Mouse (Mus musculus) midbrain, postnatal 0 days (tissue): Measurements from ENCODE around the gene Ckm. TPM values are rescaled to one million over a fixed set of nuclear protein-coding genes. Genes with fewer than 3 reads are reported as not detected.

Experiments used
- ATAC-seq: fragments of 200-750 bp; cut with Nextera tagmentation; 2 replicates; pipeline ENCODE4 v1.8.0; 2017; ENCODE audit warnings: moderate number of reproducible peaks, mild to moderate bottlenecking, moderate TSS enrichment, moderate library complexity; ENCODE audit not compliant: low FRiP score
- DNase-seq: peaks from one replicate; pipeline ENCODE4 v3.0.0-alpha.2; 2015; ENCODE audit warnings: low spot score
- H3K27ac ChIP-seq: fragments of 300-500 bp; sonication (generic); 2 replicates; pipeline ENCODE4 v1.5.1; 2014; ENCODE audit warnings: low read depth, mild to moderate bottlenecking, low read length, mixed read lengths
- H3K27me3 ChIP-seq: fragments of 300-500 bp; sonication (generic); 2 replicates; pipeline ENCODE4 v1.6.1; 2014; ENCODE audit warnings: low read length, control low read depth, mixed read lengths; ENCODE audit not compliant: insufficient read depth
- H3K36me3 ChIP-seq: fragments of 300-500 bp; sonication (generic); 2 replicates; pipeline ENCODE4 v1.6.1; 2014; ENCODE audit warnings: low read length, control low read depth, mixed read lengths; ENCODE audit not compliant: insufficient read depth
- H3K4me1 ChIP-seq: fragments of 300-500 bp; sonication (generic); 2 replicates; pipeline ENCODE4 v1.6.1; 2014; ENCODE audit warnings: mild to moderate bottlenecking, control low read depth, antibody characterized with exemption, low read length, mixed read lengths; ENCODE audit not compliant: insufficient read depth
- H3K4me2 ChIP-seq: fragments of 300-500 bp; sonication (generic); 2 replicates; pipeline ENCODE4 v1.6.1; 2014; ENCODE audit warnings: low read depth, mild to moderate bottlenecking, low read length, mixed read lengths; ENCODE audit not compliant: poor library complexity, severe bottlenecking
- H3K4me3 ChIP-seq: fragments of 300-500 bp; sonication (generic); 2 replicates; pipeline ENCODE4 v1.5.1; 2014; ENCODE audit warnings: low read depth, mild to moderate bottlenecking, low read length, moderate library complexity
- H3K9ac ChIP-seq: fragments of 300-500 bp; sonication (generic); replicated peaks from 2 replicates; pipeline ENCODE4 v1.6.1; 2014; ENCODE audit warnings: mild to moderate bottlenecking, low read length, moderate library complexity, mixed read lengths; ENCODE audit not compliant: poor library complexity, severe bottlenecking
- H3K9me3 ChIP-seq: fragments of 300-500 bp; sonication (generic); 2 replicates; pipeline ENCODE4 v1.6.1; 2016; ENCODE audit warnings: low read length, control low read depth
- CTCF ChIP-seq: IDR thresholded peaks from 2 replicates; pipeline ENCODE4 v1.5.1; 2016; ENCODE audit warnings: antibody characterized with exemption, mild to moderate bottlenecking
- WGBS: fragments of 180-500 bp; shearing (Covaris S2); extraction: QIAGEN DNeasy Blood & Tissue Kit; methylation state at CpG from one replicate; pipeline ENCODE4 v1.1.7; 2014; 5-methylcytosine and 5-hydroxymethylcytosine counted together
- polyA plus RNA-seq: library from polyadenylated mRNA; unstranded; fragments of >200 nt; fragmentation: Nextera tagmentation; extraction: Ambion mirVana; gene quantifications from 2 replicates; pipeline ENCODE4 v1.2.1, GENCODE M21; 2015
- total RNA-seq: library from RNA; depleted of rRNA; stranded (reverse); fragments of >200 nt; gene quantifications from 2 replicates; pipeline ENCODE4 v1.2.3, GENCODE M21; 2014

Ckm gene
- total and polyA plus RNA-seq, 2 experiments from 2014 or later, result 0.25 to 8.2 TPM

- peak within 1 kb of the TSS; percentile 96 for H3K4me2 ChIP-seq
- ATAC-seq (peak; percentile 81), DNase-seq (peak; percentile 88)
- H3K27ac ChIP-seq, result 0 out of 2 replicates have a peak within 1 kb of the TSS, but pooled peaks have one; percentile 8
- no peaks in the 10 kb centered on the region for H3K27me3 ChIP-seq
- peaks cover 13% of the 10 kb centered on the region for H3K36me3 ChIP-seq
- no peaks in the 10 kb centered on the region for H3K4me1 ChIP-seq
- H3K4me3 ChIP-seq, result peak within 1 kb of the TSS; percentile 63
- 0 out of 2 replicates have a peak, but pooled peaks have one; percentile 2 for TF ChIP-seq CTCF
- H3K9me3 ChIP-seq, result no peaks in the 10 kb centered on the region
- under 1% methylated on average over 29 of the region's 31 CpGs for WGBS
- peak within 1 kb of the TSS; percentile 75 for H3K9ac ChIP-seq
Observed at GRCm38 (mm10) chr7:19359299-19359891, 45.2 kb upstream of the Ckm start, which contains the start of the genes Cd3eap and Ppp1r13l. Gene Cd3eap, minus strand, starts transcription at chr7:19359483. Gene Ppp1r13l, plus strand, starts transcription at chr7:19359749.

DNA sequence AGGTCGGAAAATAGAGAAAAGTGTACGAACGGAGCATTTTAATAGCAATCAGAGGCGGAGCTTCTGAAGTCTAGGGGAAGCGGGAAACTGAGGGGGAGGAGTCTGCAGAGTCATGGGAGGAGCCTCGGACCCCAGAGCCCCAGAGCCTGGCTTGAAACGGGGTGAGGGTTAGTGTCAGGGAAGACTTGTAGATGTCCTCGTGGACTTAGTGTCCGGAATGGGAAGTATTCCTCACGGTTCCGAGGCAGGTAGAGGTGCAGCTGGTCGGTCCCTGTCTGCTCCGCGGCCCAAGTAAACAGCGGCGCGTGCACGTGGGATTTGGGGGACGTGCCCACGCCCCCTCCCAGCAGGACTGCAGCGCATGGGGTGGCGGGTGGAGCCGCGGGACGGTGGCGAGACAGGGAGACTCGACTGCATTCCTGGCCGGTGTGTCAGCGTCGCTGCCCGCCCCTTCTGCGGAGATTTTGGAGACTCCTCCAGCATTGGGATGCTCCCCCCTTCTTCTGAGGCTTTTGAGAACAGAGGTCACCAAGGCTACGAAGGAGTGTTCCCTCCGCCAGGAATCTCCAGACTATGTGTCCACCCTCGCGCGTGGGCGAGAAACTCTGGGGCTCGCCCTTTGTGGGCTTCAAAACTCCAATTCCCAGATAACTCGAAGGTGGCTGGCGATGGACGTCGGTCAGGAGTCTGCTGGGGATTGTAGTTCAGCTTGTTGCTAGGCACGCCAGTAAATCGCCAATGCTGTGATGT lies 44.5 kb upstream of the Ckm start:
- no peak for TF ChIP-seq CTCF
- DNase-seq, result peak; percentile 82
- Histone ChIP-seq H3K27ac (0 out of 2 replicates have a peak overlapping the region, but pooled peaks have one; percentile 8), H3K4me3 (peak overlapping the region; percentile 63), H3K4me1 (no peaks in the 10 kb centered on the region), H3K4me2 (peak overlapping the region; percentile 96), H3K27me3 (no peaks in the 10 kb centered on the region), H3K9me3 (no peaks in the 10 kb centered on the region), H3K36me3 (peaks cover 7% of the 10 kb centered on the region), H3K9ac (peak overlapping the region; percentile 75; the same call in 1 of the 2 replicates)
- WGBS, result under 1% methylated on average over 42 of the region's 45 CpGs
- peak; percentile 55 for ATAC-seq

GRCm38 (mm10) chr7:19360944-19361343 lies 43.6 kb upstream of the Ckm start:
- Histone ChIP-seq H3K4me1 (no peaks in the 10 kb centered on the region), H3K27me3 (no peaks in the 10 kb centered on the region), H3K36me3 (peaks cover 3% of the 10 kb centered on the region; the same call in 1 of the 2 replicates), H3K4me2 (peak overlapping the region; percentile 96), H3K9ac (peak overlapping the region; percentile 9; the same call in 1 of the 2 replicates), H3K9me3 (no peaks in the 10 kb centered on the region), H3K4me3 (peak overlapping the region; percentile 63), H3K27ac (no peak overlapping the region)
- under 1% methylated on average over 27 of the region's 27 CpGs for WGBS
- TF ChIP-seq CTCF, result no peak
- DNase-seq (peak; percentile 89), ATAC-seq (peak; percentile 36; the same call in 1 of the 2 replicates)

- 11% methylated on average over 16 of the region's 16 CpGs for whole genome bisulfite sequencing
- H3K9ac ChIP-seq, result no peak overlapping the region
Observed at GRCm38 (mm10) chr7:19361720-19362119, 42.9 kb upstream of the Ckm start.

DNA sequence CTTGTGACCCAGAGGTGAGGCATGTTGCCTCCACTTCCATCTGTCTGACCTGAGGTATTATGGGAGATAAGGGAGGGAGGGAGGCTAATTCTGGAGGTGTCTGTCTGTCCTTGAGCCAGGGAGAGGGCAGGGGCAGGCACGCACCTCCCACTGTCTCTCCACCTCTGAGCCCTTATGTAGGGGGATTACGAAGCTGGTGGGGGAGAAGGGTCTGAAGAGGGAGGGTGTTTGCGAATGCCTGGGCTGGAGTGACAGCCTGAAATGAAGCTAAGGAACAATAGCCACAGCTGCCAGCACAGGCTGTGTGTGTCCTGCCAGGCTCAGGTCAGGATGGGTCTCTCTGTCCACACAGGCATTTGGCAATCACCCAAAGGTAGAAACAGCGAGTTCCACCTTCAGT lies 42.3 kb upstream of the Ckm start:
- no peaks in the 10 kb centered on the region for H3K4me1 ChIP-seq
- ATAC-seq, result no peak
- no peak overlapping the region for H3K4me3 ChIP-seq
- H3K9ac ChIP-seq, result 0 out of 2 replicates have a peak overlapping the region, but pooled peaks have one; percentile 13
- peak overlapping the region; percentile 96; the same call in 1 of the 2 replicates for H3K4me2 ChIP-seq
- DNase-seq, result no peak
- TF ChIP-seq CTCF, result no peak
- WGBS, result 13% methylated on average over 4 of the region's 4 CpGs
- H3K9me3 ChIP-seq, result no peaks in the 10 kb centered on the region
- no peak overlapping the region for H3K27ac ChIP-seq
- no peaks in the 10 kb centered on the region for H3K36me3 ChIP-seq
- no peaks in the 10 kb centered on the region for H3K27me3 ChIP-seq

More at GRCm38 (mm10) chr7:19361720-19362119, 42.9 kb upstream of the Ckm start:
- peak; percentile 68 for TF ChIP-seq CTCF
- ATAC-seq (no peak), DNase-seq (no peak)
- Histone ChIP-seq H3K4me1 (no peaks in the 10 kb centered on the region), H3K4me2 (peak overlapping the region; percentile 96), H3K27ac (no peak overlapping the region), H3K36me3 (no peaks in the 10 kb centered on the region), H3K27me3 (no peaks in the 10 kb centered on the region), H3K4me3 (peak overlapping the region; percentile 63), H3K9me3 (no peaks in the 10 kb centered on the region)

DNA sequence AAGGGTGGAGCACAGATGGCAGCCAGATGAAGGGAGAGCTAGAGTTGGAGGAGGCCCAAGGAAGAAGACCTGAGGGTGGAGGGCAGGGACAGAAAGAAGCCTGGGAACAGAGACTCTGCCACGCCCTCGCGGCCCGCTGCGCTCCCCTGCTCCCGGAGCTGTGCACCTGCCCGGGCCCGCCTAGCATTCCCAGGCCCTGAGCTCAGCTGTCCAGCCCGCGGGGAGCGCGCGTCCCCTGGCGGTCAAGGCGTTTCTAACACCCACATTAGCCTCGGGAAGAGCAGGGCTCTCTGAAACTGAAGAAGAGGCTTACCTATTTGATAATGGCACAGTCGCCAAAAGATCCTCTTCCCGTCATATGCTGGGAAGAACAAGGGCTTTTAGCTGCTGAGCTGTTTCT lies 40.7 kb upstream of the Ckm start:
- WGBS, result 3% methylated on average over 18 of the region's 18 CpGs
- Histone ChIP-seq H3K27ac (no peak overlapping the region), H3K4me3 (no peak overlapping the region), H3K9me3 (no peaks in the 10 kb centered on the region), H3K27me3 (no peaks in the 10 kb centered on the region; the same call in 1 of the 2 replicates), H3K36me3 (no peaks in the 10 kb centered on the region), H3K9ac (no peak overlapping the region), H3K4me2 (no peak overlapping the region), H3K4me1 (no peaks in the 10 kb centered on the region)
- TF ChIP-seq CTCF, result peak; percentile 70
- ATAC-seq (no peak), DNase-seq (no peak)
